Mouse (Mus musculus): ENCODE data around the gene Wasl. TPM values are rescaled to one million over a fixed set of nuclear protein-coding genes. Genes with fewer than 3 reads are reported as not detected.

Wasl gene
- polyA plus RNA-seq, 1 experiment, result 4.0 TPM

DNA sequence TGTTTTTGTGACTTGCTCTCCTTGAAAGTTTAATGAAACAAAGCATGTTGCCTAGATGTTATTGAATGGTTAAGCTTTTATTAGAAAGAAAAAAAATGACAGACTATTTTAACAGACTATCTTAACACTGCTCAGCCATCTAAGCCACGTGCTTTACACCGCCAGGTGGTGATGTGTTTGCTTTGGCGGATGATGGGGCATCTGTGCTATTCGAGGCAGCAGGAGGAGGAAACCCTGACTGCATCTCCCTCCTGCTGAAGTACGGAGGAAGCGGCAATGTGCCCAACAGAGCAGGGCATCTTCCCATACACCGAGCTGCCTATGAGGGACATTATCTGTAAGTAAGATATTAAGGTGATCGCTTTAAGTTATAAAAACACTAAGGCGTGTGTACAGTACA is 100.7 kb downstream of the Wasl start:
- Histone ChIP-seq H3K36me3 (ENCODE audit: control insufficient read depth) (no peaks in the 10 kb centered on the region), H3K27me3 (ENCODE audit: control insufficient read depth) (no peaks in the 10 kb centered on the region), H3K4me3 (replicated peaks) (no peak overlapping the region), H3K4me1 (ENCODE audit: control insufficient read depth) (no peaks in the 10 kb centered on the region), H3K9me3 (ENCODE audit: control insufficient read depth, low read length) (no peaks in the 10 kb centered on the region)
- no peak for TF ChIP-seq GATA1 (IDR thresholded peaks at IDR 0.05; ENCODE audit: low read length)
- TF ChIP-seq TAL1 (IDR thresholded peaks at IDR 0.05; ENCODE audit: low read length), result no peak

Other genes with a start within 250 kb of the Wasl start
- gene Iqub, start 149.9 kb downstream of the Wasl start, polyA plus RNA-seq (2012), result not detected in 2 replicates
- gene Ndufa5, start 137.0 kb downstream of the Wasl start, polyA plus RNA-seq (2012), result 1.0 and 1.4 TPM in 2 replicates
- not detected in 2 replicates for gene Asb15, start 136.9 kb downstream of the Wasl start, polyA plus RNA-seq (2012)
- gene Lmod2, start 67.2 kb downstream of the Wasl start, polyA plus RNA-seq (2012), result not detected in 2 replicates
- gene Hyal6, start 68.2 kb upstream of the Wasl start, polyA plus RNA-seq (2012), result not detected in 2 replicates
- not detected in 2 replicates for gene Hyal4, start 83.3 kb upstream of the Wasl start, polyA plus RNA-seq (2012)
- not detected in 2 replicates for gene Spam1, start 126.2 kb upstream of the Wasl start, polyA plus RNA-seq (2012)
- not detected in 2 replicates for gene Hyal5, start 193.0 kb upstream of the Wasl start, polyA plus RNA-seq (2012)